Mouse (Mus musculus) Patski (cell line): ENCODE results near the gene Olfr1173. TPM values are rescaled to one million over a fixed set of nuclear protein-coding genes. Genes with fewer than 3 reads are reported as not detected.

Experiments used
- ATAC-seq: fragments of 100-300 bp; one replicate; pipeline ENCODE4 v1.8.0; 2021
- CTCF ChIA-PET: fragments of 350-600 bp; sonication (Branson Sonifier 250); formaldehyde crosslinking; loops from one replicate; lab custom pipeline; 2022; ENCODE audit warnings: inconsistent platforms; lab: Charles Lee
- POLR2A ChIA-PET: fragments of 350-600 bp; sonication (Branson Sonifier 250); formaldehyde crosslinking; loops from one replicate; lab custom pipeline; 2022; ENCODE audit warnings: antibody characterized with exemption, inconsistent platforms; lab: Charles Lee
- DNase-seq: peaks from one replicate; pipeline ENCODE4 v3.0.0-alpha.2; 2011; ENCODE audit warnings: low read depth, low spot score
- H3K27me3 ChIP-seq: fragments of 371-371 bp; one replicate; pipeline ENCODE4 v1.5.1; 2021
- CTCF ChIP-seq: fragments of 100-300 bp; IDR thresholded peaks from one replicate; pipeline ENCODE4 v1.5.1; 2021
- in situ Hi-C: fragments of 300-500 bp; cut with MboI; formaldehyde crosslinking; loops from 3 replicates; pipeline ENCODE4 v1.11.1; 2018; ENCODE audit warnings: low pct_unique_long_range_greater_than_20kb, mixed read lengths
- polyA plus RNA-seq: library from polyadenylated mRNA; unstranded; gene quantifications from one replicate; pipeline ENCODE4 v1.2.3, GENCODE M21; 2021

The Olfr1173 gene
- 0.03 TPM for polyA plus RNA-seq

GRCm38 (mm10) chr2:88279775-88280174, at the start of gene Olfr1173:
Gene Olfr1173, minus strand, starts transcription at chr2:88279875.
- in situ Hi-C loops: no loop called here
- ChIA-PET CTCF (no interaction called here), POLR2A (no interaction called here)
- ATAC-seq (no peak), DNase-seq (no peak)
- H3K27me3 ChIP-seq: no peaks in the 10 kb centered on the region
- no peak for TF ChIP-seq CTCF

GRCm38 (mm10) chr2:88327115-88327514, 47.4 kb upstream of the Olfr1173 start, which contains the start of gene Olfr1175-ps:
Gene Olfr1175-ps, minus strand, starts transcription at chr2:88327215.
- ATAC-seq (no peak), DNase-seq (no peak)
- no peak for TF ChIP-seq CTCF
- no peaks in the 10 kb centered on the region for H3K27me3 ChIP-seq
- CTCF ChIA-PET: no interaction called here
- in situ Hi-C loops: no loop called here
- POLR2A ChIA-PET: no interaction called here

- CTCF ChIA-PET: no interaction called here
- DNase-seq: no peak
- POLR2A ChIA-PET: no interaction called here
Measured at GRCm38 (mm10) chr2:88315035-88315434, 35.4 kb upstream of the Olfr1173 start, which contains the start of gene Olfr1174-ps. Gene Olfr1174-ps, minus strand, starts transcription at chr2:88315135.

GRCm38 (mm10) chr2:88228234-88228633, 51.4 kb downstream of the Olfr1173 start, which contains the start of gene Olfr1170:
Gene Olfr1170, minus strand, starts transcription at chr2:88228334.
- TF ChIP-seq CTCF: no peak
- H3K27me3 ChIP-seq: no peaks in the 10 kb centered on the region
- DNase-seq: no peak
- ChIA-PET CTCF (no interaction called here), POLR2A (no interaction called here)
- in situ Hi-C loops: no loop called here
- ATAC-seq: no peak

More at GRCm38 (mm10) chr2:88315035-88315434, 35.4 kb upstream of the Olfr1173 start, which contains the start of gene Olfr1174-ps:
- H3K27me3 ChIP-seq: no peaks in the 10 kb centered on the region
- no peak for ATAC-seq
- no peak for TF ChIP-seq CTCF
- in situ Hi-C loops: no loop called here

Other genes starting within 250 kb of the Olfr1173 start
- not detected for gene Olfr73, start 242.2 kb downstream of the Olfr1173 start, polyA plus RNA-seq
- gene Olfr1162, start 228.7 kb downstream of the Olfr1173 start, polyA plus RNA-seq: not detected
- gene Olfr1163, start 208.0 kb downstream of the Olfr1173 start, polyA plus RNA-seq: not detected
- not detected for gene Olfr1164, start 185.9 kb downstream of the Olfr1173 start, polyA plus RNA-seq
- gene Olfr1166, start 151.6 kb downstream of the Olfr1173 start, polyA plus RNA-seq: not detected
- gene Olfr1167, start 124.7 kb downstream of the Olfr1173 start, polyA plus RNA-seq: not detected
- not detected for gene Olfr1168, start 98.0 kb downstream of the Olfr1173 start, polyA plus RNA-seq
- not detected for gene Olfr1170, start 51.5 kb downstream of the Olfr1173 start, polyA plus RNA-seq
- gene Olfr1174-ps, start 35.3 kb upstream of the Olfr1173 start, polyA plus RNA-seq: not detected
- not detected for gene Olfr1175-ps, start 47.3 kb upstream of the Olfr1173 start, polyA plus RNA-seq
- not detected for gene Olfr1176, start 56.8 kb upstream of the Olfr1173 start, polyA plus RNA-seq
- not detected for gene Olfr1177-ps, start 66.6 kb upstream of the Olfr1173 start, polyA plus RNA-seq
- not detected for gene Olfr1178, start 107.2 kb upstream of the Olfr1173 start, polyA plus RNA-seq
- gene Olfr1179, start 126.6 kb upstream of the Olfr1173 start, polyA plus RNA-seq: not detected
- gene Olfr1180, start 139.3 kb upstream of the Olfr1173 start, polyA plus RNA-seq: not detected
- not detected for gene Olfr1181, start 146.3 kb upstream of the Olfr1173 start, polyA plus RNA-seq
- gene Gm13757, start 169.3 kb upstream of the Olfr1173 start, polyA plus RNA-seq: not detected
- gene Olfr1183, start 175.0 kb upstream of the Olfr1173 start, polyA plus RNA-seq: not detected
- gene Olfr1184, start 203.7 kb upstream of the Olfr1173 start, polyA plus RNA-seq: not detected
- not detected for gene Olfr1185-ps1, start 213.4 kb upstream of the Olfr1173 start, polyA plus RNA-seq
- not detected for gene Olfr1186, start 238.7 kb upstream of the Olfr1173 start, polyA plus RNA-seq